Mouse (Mus musculus) liver, postnatal 0 days (tissue): ENCODE measurements at regions not wholly inside any gene's neighbourhood (a gene's known extent, or its start where the extent isn't known, plus 50 kb on each side); places are given as distances from the start of the nearest gene placed in this dataset.

Source experiments
- CTCF ChIP-seq: sonication (generic); IDR thresholded peaks from 2 replicates; pipeline ENCODE4 v1.5.1; 2016; ENCODE audit warnings: antibody characterized with exemption, low read depth
- EP300 ChIP-seq: IDR thresholded peaks from 2 replicates; pipeline ENCODE4 v1.6.1; 2016; ENCODE audit warnings: antibody characterized with exemption, low read depth, mild to moderate bottlenecking

DNA sequence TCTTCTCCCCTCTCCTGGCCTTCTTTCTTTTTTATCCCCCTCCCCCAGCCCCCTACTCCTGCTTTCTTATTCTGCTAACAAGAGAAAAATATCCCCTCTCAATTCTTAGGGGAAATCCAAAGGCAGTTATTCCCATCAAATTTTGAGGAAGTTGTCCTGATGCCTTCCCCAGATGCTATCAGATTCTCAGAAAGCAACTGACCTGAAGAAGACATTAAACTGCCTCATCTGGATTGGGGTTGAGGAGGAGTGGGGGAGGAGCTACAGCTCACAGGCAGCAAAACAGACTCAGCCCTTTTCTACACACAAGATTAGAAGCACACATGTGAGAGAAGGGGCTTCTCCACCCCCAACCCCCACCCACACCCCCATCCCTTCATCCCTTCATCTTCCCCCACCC lies 78.7 kb upstream of the S1pr3 start:
- TF ChIP-seq CTCF (no peak), EP300 (no peak)
